ENCODE assay signal across 30 mouse cellular contexts in genomic region chr12:77421667-77422393, GRCm38 (mm10).
"Had no signal": no experiment of that assay in that cellular context is flagged by ENCODE, and none has a peak within 500 bp of the region (broad histone marks: within the 10 kb centered on the region; RNA-seq: fewer than 3 reads in every experiment).

No protein-coding gene starts in this region.

- H3K27ac ChIP-seq: left cerebral cortex, adult 2 months; limb, embryonic 12.5 days; limb, embryonic 13.5 days; limb, embryonic 15.5 days; liver, embryonic 12.5 days; liver, embryonic 13.5 days; liver, embryonic 14.5 days; liver, embryonic 15.5 days; lung, embryonic 15.5 days; macrophage; midbrain, embryonic 10.5 days; midbrain, embryonic 12.5 days; midbrain, embryonic 13.5 days; midbrain, embryonic 15.5 days; neural tube, embryonic 12.5 days had no signal

- DNase-seq: left cerebral cortex, postnatal 4 days; liver; liver, embryonic 13.5 days; liver, postnatal 0 days; lung, adult 18-20 months; lung, adult 2 months; lung, embryonic 14.5 days; lung, postnatal 10 days; lung, postnatal 14 days; lung, postnatal 36 days; lung, postnatal 4 days had no signal

- ATAC-seq: liver, embryonic 12.5 days; liver, postnatal 0 days; lung, postnatal 0 days; midbrain, embryonic 13.5 days; midbrain, embryonic 15.5 days; midbrain, embryonic 16.5 days had no signal

- H3K9ac ChIP-seq: limb, embryonic 12.5 days; limb, embryonic 13.5 days; limb, embryonic 15.5 days; liver, embryonic 12.5 days; liver, embryonic 13.5 days; liver, embryonic 14.5 days; liver, embryonic 15.5 days; liver, postnatal 0 days; lung, embryonic 14.5 days; lung, embryonic 15.5 days; midbrain, embryonic 12.5 days; midbrain, embryonic 13.5 days; midbrain, embryonic 15.5 days; neural tube, embryonic 12.5 days had no signal

- H3K4me3 ChIP-seq: left cerebral cortex, adult 2 months; limb, embryonic 12.5 days; limb, embryonic 13.5 days; limb, embryonic 15.5 days; liver, embryonic 12.5 days; liver, embryonic 13.5 days; liver, embryonic 15.5 days; lung, embryonic 15.5 days; megakaryocyte, embryonic 14.5 days; midbrain, embryonic 10.5 days; midbrain, embryonic 12.5 days; midbrain, embryonic 13.5 days; midbrain, embryonic 15.5 days; myocyte; neural tube, embryonic 12.5 days had no signal

- H3K4me2 ChIP-seq: limb, embryonic 12.5 days; limb, embryonic 13.5 days; limb, embryonic 15.5 days; liver, embryonic 11.5 days; liver, embryonic 12.5 days; liver, embryonic 13.5 days; liver, embryonic 15.5 days; lung, embryonic 14.5 days; lung, embryonic 15.5 days; midbrain, embryonic 12.5 days; midbrain, embryonic 13.5 days; midbrain, embryonic 15.5 days; neural tube, embryonic 12.5 days had no signal

- H3K9me3 ChIP-seq: limb, embryonic 12.5 days; limb, embryonic 13.5 days; limb, embryonic 15.5 days; liver, embryonic 12.5 days; liver, embryonic 13.5 days; liver, embryonic 15.5 days; lung, embryonic 15.5 days; midbrain, embryonic 10.5 days; midbrain, embryonic 12.5 days; midbrain, embryonic 13.5 days; midbrain, embryonic 15.5 days; neural tube, embryonic 12.5 days had no signal

- H3K27me3 ChIP-seq: limb, embryonic 12.5 days; limb, embryonic 13.5 days; limb, embryonic 15.5 days; liver, embryonic 12.5 days; liver, embryonic 13.5 days; liver, embryonic 15.5 days; lung, embryonic 15.5 days; megakaryocyte, embryonic 14.5 days; midbrain, embryonic 12.5 days; midbrain, embryonic 13.5 days; midbrain, embryonic 15.5 days; neural tube, embryonic 12.5 days had no signal

- H3K4me1 ChIP-seq: limb, embryonic 12.5 days; limb, embryonic 13.5 days; limb, embryonic 15.5 days; liver, embryonic 12.5 days; liver, embryonic 13.5 days; liver, embryonic 15.5 days; lung, embryonic 15.5 days; midbrain, embryonic 12.5 days; midbrain, embryonic 15.5 days; neural tube, embryonic 12.5 days had no signal

- H3K36me3 ChIP-seq: limb, embryonic 12.5 days; limb, embryonic 13.5 days; limb, embryonic 15.5 days; liver, embryonic 12.5 days; liver, embryonic 13.5 days; liver, embryonic 15.5 days; lung, embryonic 15.5 days; midbrain, embryonic 10.5 days; midbrain, embryonic 12.5 days; midbrain, embryonic 13.5 days; midbrain, embryonic 15.5 days; neural tube, embryonic 12.5 days had no signal
